Mouse (Mus musculus): Measurements from ENCODE around the gene Slc22a18. TPM values are rescaled to one million over a fixed set of nuclear protein-coding genes. Genes with fewer than 3 reads are reported as not detected.

Slc22a18 gene
- polyA plus RNA-seq, 1 experiment, result 0.12 TPM

GRCm38 (mm10) chr7:143476702-143477335 lies 3.3 kb downstream of the Slc22a18 start:
- no peaks in the 10 kb centered on the region for H3K79me2 ChIP-seq (ENCODE audit: control insufficient read depth, insufficient read depth)
- TF ChIP-seq USF1 (IDR thresholded peaks at IDR 0.05; ENCODE audit: low read depth) (no peak), REST (IDR thresholded peaks at IDR 0.05; ENCODE audit: insufficient read depth, insufficient read length) (no peak), MAX (IDR thresholded peaks at IDR 0.05; ENCODE audit: low read depth) (no peak), TCF3 (IDR thresholded peaks at IDR 0.05; ENCODE audit: insufficient read length, low read depth) (no peak), E2F4 (IDR thresholded peaks at IDR 0.05; ENCODE audit: insufficient read depth) (no peak), POLR2AphosphoS2 (IDR thresholded peaks at IDR 0.05; ENCODE audit: insufficient read length, low read depth) (no peak), MYOD1 (IDR thresholded peaks at IDR 0.05; ENCODE audit: control insufficient read depth in 1 of 3, insufficient read length in 2 of 3, low read depth in 2 of 3) (no peak), POLR2A (IDR thresholded peaks at IDR 0.05; ENCODE audit: insufficient read length, low read depth) (no peak), TCF12 (IDR thresholded peaks at IDR 0.05; ENCODE audit: insufficient read depth, poor library complexity, severe bottlenecking) (no peak), MYOG (IDR thresholded peaks at IDR 0.05; ENCODE audit: control insufficient read depth in 1 of 3, insufficient read depth in 1 of 3, insufficient read length in 2 of 3, low read depth in 2 of 3) (no peak), SRF (IDR thresholded peaks at IDR 0.05; ENCODE audit: control insufficient read depth, insufficient read length, low read depth) (no peak), CEBPB (IDR thresholded peaks at IDR 0.05; ENCODE audit: insufficient read depth, poor library complexity, severe bottlenecking) (no peak)
- no peaks in the 10 kb centered on the region for H3K36me3 ChIP-seq (ENCODE audit: control insufficient read depth, insufficient read depth)
- H3K4me3 ChIP-seq, result no peak overlapping the region
- no peak overlapping the region for H3ac ChIP-seq (ENCODE audit: control insufficient read depth, insufficient read length)
- H3K27me3 ChIP-seq (ENCODE audit: control insufficient read depth, insufficient read depth, insufficient read length), result peaks cover 23% of the 10 kb centered on the region
- H3K4me2 ChIP-seq (ENCODE audit: low read depth), result no peak overlapping the region

- no peak for TF ChIP-seq POLR2AphosphoS2 (IDR thresholded peaks at IDR 0.05; ENCODE audit: insufficient read length, low read depth)
- TF ChIP-seq TCF3 (IDR thresholded peaks at IDR 0.05; ENCODE audit: insufficient read length, low read depth), result no peak
- TF ChIP-seq POLR2A (IDR thresholded peaks at IDR 0.05; ENCODE audit: insufficient read length, low read depth), result no peak
- TF ChIP-seq MYOD1 (IDR thresholded peaks at IDR 0.05; ENCODE audit: control insufficient read depth in 1 of 3, insufficient read length in 2 of 3, low read depth in 2 of 3), result no peak
- TF ChIP-seq USF1 (IDR thresholded peaks at IDR 0.05; ENCODE audit: low read depth), result no peak
- no peak for TF ChIP-seq E2F4 (IDR thresholded peaks at IDR 0.05; ENCODE audit: insufficient read depth)
- no peak for TF ChIP-seq MYOG (IDR thresholded peaks at IDR 0.05; ENCODE audit: control insufficient read depth in 1 of 3, insufficient read depth in 1 of 3, insufficient read length in 2 of 3, low read depth in 2 of 3)
- TF ChIP-seq REST (IDR thresholded peaks at IDR 0.05; ENCODE audit: insufficient read depth, insufficient read length), result no peak
- no peak for TF ChIP-seq TCF12 (IDR thresholded peaks at IDR 0.05; ENCODE audit: insufficient read depth, poor library complexity, severe bottlenecking)
- no peak for TF ChIP-seq CEBPB (IDR thresholded peaks at IDR 0.05; ENCODE audit: insufficient read depth, poor library complexity, severe bottlenecking)
- TF ChIP-seq MAX (IDR thresholded peaks at IDR 0.05; ENCODE audit: low read depth), result no peak
- no peak for TF ChIP-seq SRF (IDR thresholded peaks at IDR 0.05; ENCODE audit: control insufficient read depth, insufficient read length, low read depth)
- Histone ChIP-seq H3K27me3 (ENCODE audit: control insufficient read depth, insufficient read depth, insufficient read length) (peaks cover 17% of the 10 kb centered on the region), H3K79me2 (ENCODE audit: control insufficient read depth, insufficient read depth) (no peaks in the 10 kb centered on the region), H3K4me2 (ENCODE audit: low read depth) (no peak overlapping the region), H3K4me3 (no peak overlapping the region), H3K36me3 (ENCODE audit: control insufficient read depth, insufficient read depth) (no peaks in the 10 kb centered on the region), H3ac (ENCODE audit: control insufficient read depth, insufficient read length) (no peak overlapping the region)
Measured at GRCm38 (mm10) chr7:143477800-143478199, 4.3 kb downstream of the Slc22a18 start.

- peaks cover 31% of the 10 kb centered on the region for H3K27me3 ChIP-seq (ENCODE audit: control insufficient read depth, insufficient read depth, insufficient read length)
- no peak overlapping the region for H3K4me2 ChIP-seq (ENCODE audit: low read depth)
- no peak overlapping the region for H3ac ChIP-seq (ENCODE audit: control insufficient read depth, insufficient read length)
- no peaks in the 10 kb centered on the region for H3K79me2 ChIP-seq (ENCODE audit: control insufficient read depth, insufficient read depth)
- TF ChIP-seq E2F4 (IDR thresholded peaks at IDR 0.05; ENCODE audit: insufficient read depth) (no peak), MYOD1 (IDR thresholded peaks at IDR 0.05; ENCODE audit: control insufficient read depth in 1 of 3, insufficient read length in 2 of 3, low read depth in 2 of 3) (no peak), USF1 (IDR thresholded peaks at IDR 0.05; ENCODE audit: low read depth) (no peak), POLR2AphosphoS2 (IDR thresholded peaks at IDR 0.05; ENCODE audit: insufficient read length, low read depth) (no peak), REST (IDR thresholded peaks at IDR 0.05; ENCODE audit: insufficient read depth, insufficient read length) (no peak)
- H3K36me3 ChIP-seq (ENCODE audit: control insufficient read depth, insufficient read depth), result no peaks in the 10 kb centered on the region
- no peak overlapping the region for H3K4me3 ChIP-seq
Measured at GRCm38 (mm10) chr7:143480498-143480897, 7.0 kb downstream of the Slc22a18 start.

- Histone ChIP-seq H3ac (ENCODE audit: control insufficient read depth, insufficient read length) (no peak overlapping the region), H3K36me3 (ENCODE audit: control insufficient read depth, insufficient read depth) (no peaks in the 10 kb centered on the region), H3K79me2 (ENCODE audit: control insufficient read depth, insufficient read depth) (no peaks in the 10 kb centered on the region), H3K27me3 (ENCODE audit: control insufficient read depth, insufficient read depth, insufficient read length) (peaks cover 42% of the 10 kb centered on the region), H3K4me3 (no peak overlapping the region), H3K4me2 (ENCODE audit: low read depth) (no peak overlapping the region)
- TF ChIP-seq MYOG (IDR thresholded peaks at IDR 0.05; ENCODE audit: control insufficient read depth in 1 of 3, insufficient read depth in 1 of 3, insufficient read length in 2 of 3, low read depth in 2 of 3), result no peak
- no peak for TF ChIP-seq CEBPB (IDR thresholded peaks at IDR 0.05; ENCODE audit: insufficient read depth, poor library complexity, severe bottlenecking)
- TF ChIP-seq USF1 (IDR thresholded peaks at IDR 0.05; ENCODE audit: low read depth), result no peak
- no peak for TF ChIP-seq MAX (IDR thresholded peaks at IDR 0.05; ENCODE audit: low read depth)
- TF ChIP-seq POLR2A (IDR thresholded peaks at IDR 0.05; ENCODE audit: insufficient read length, low read depth), result no peak
- TF ChIP-seq TCF12 (IDR thresholded peaks at IDR 0.05; ENCODE audit: insufficient read depth, poor library complexity, severe bottlenecking), result no peak
- no peak for TF ChIP-seq E2F4 (IDR thresholded peaks at IDR 0.05; ENCODE audit: insufficient read depth)
Measured at GRCm38 (mm10) chr7:143481806-143482387, 8.4 kb downstream of the Slc22a18 start.

GRCm38 (mm10) chr7:143482541-143482940 lies 9.0 kb downstream of the Slc22a18 start:
- no peak for TF ChIP-seq MAX (IDR thresholded peaks at IDR 0.05; ENCODE audit: low read depth)
- Histone ChIP-seq H3K4me3 (no peak overlapping the region), H3ac (ENCODE audit: control insufficient read depth, insufficient read length) (no peak overlapping the region), H3K27me3 (ENCODE audit: control insufficient read depth, insufficient read depth, insufficient read length) (peaks cover 37% of the 10 kb centered on the region), H3K4me2 (ENCODE audit: low read depth) (no peak overlapping the region), H3K36me3 (ENCODE audit: control insufficient read depth, insufficient read depth) (no peaks in the 10 kb centered on the region), H3K79me2 (ENCODE audit: control insufficient read depth, insufficient read depth) (no peaks in the 10 kb centered on the region)

All from myocyte (in vitro differentiated cells).